Mouse (Mus musculus) myocyte (in vitro differentiated cells): ENCODE measurements around the gene Gchfr.

Source experiments
- CEBPB ChIP-seq: IDR thresholded peaks from 2 replicates; pipeline ENCODE4 v1.6.1; 2011; ENCODE audit warnings: mild to moderate bottlenecking, moderate library complexity; ENCODE audit not compliant: poor library complexity, insufficient read depth, severe bottlenecking
- POLR2A ChIP-seq: IDR thresholded peaks from one replicate; pipeline ENCODE4 v1.6.1; 2011; ENCODE audit warnings: low read depth, mild to moderate bottlenecking, control low read depth, moderate library complexity; ENCODE audit not compliant: insufficient read length

DNA sequence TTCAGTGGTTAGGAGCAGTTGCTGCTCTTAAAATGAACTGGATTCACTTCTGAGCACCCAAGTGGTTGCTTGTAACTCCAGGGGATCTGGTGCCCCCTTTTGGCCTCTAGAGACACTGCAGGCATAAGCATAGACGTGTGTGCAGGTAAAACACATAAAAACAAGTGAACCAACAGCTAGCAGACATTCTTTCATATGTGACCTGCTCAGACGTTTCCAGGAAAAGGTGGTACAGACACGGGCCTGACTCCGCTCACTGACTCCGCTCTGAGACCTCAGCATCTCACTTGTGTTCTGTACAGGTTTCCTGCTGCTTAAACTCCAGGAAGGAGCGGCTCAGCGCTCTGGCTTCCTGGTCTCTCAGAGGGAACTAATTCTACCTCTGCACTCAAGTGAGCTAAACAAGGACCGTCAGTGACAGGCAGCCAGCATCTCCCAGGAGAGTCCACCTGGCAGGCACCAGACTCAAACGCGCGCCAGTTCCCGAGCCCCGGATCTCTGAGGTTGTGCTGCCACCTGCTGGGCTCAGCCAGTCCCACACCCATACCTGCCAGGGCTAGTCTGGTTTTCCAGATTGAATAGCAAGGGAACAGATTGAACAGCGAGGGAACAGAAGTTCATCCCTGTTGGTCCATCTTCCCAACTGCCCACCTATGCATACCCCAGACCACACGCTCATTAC lies 21.6 kb downstream of the Gchfr start:
- TF ChIP-seq POLR2A (no peak), CEBPB (no peak)
